Mouse (Mus musculus): ENCODE results near the gene Zfp655.
"Not testable (repeated sequence)": the region's sequence is repeated elsewhere in the genome, so short reads cannot be mapped to it uniquely, and the experiment has no call there.

Zfp655 gene

GRCm38 (mm10) chr5:145231367-145231871 is at the start of gene Zfp655:
TSS of gene Zfp655 (plus strand) at chr5:145231715.
- peak; percentile 92 for DNase-seq (ENCODE audit: low spot score)

- no peak for DNase-seq (ENCODE audit: low spot score)
Observed at GRCm38 (mm10) chr5:145185244-145185643, 46.3 kb upstream of the Zfp655 start.

- peak; percentile 43 for DNase-seq (ENCODE audit: low spot score)
Observed at GRCm38 (mm10) chr5:145189416-145189815, 42.1 kb upstream of the Zfp655 start.

DNA sequence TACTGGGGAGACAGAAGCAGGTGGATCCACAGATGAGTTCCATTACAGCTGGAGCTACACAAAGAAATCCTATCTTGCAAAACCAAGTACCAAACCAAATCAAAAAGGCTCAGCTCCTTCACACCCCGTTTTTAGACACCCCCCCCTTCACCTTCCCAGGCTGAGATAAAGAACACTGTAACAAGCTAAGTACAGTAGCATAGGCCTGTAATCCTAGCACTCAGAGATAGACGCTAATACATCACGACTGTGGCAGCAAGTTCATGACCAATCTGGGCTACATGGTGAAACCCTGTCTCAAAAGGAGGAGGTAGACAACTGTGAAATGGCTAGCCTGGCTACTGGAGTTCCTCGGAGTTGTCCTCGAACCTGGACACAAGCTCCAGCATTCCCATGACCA is 41.1 kb upstream of the Zfp655 start:
- DNase-seq (ENCODE audit: low spot score) = peak; percentile 42

DNA sequence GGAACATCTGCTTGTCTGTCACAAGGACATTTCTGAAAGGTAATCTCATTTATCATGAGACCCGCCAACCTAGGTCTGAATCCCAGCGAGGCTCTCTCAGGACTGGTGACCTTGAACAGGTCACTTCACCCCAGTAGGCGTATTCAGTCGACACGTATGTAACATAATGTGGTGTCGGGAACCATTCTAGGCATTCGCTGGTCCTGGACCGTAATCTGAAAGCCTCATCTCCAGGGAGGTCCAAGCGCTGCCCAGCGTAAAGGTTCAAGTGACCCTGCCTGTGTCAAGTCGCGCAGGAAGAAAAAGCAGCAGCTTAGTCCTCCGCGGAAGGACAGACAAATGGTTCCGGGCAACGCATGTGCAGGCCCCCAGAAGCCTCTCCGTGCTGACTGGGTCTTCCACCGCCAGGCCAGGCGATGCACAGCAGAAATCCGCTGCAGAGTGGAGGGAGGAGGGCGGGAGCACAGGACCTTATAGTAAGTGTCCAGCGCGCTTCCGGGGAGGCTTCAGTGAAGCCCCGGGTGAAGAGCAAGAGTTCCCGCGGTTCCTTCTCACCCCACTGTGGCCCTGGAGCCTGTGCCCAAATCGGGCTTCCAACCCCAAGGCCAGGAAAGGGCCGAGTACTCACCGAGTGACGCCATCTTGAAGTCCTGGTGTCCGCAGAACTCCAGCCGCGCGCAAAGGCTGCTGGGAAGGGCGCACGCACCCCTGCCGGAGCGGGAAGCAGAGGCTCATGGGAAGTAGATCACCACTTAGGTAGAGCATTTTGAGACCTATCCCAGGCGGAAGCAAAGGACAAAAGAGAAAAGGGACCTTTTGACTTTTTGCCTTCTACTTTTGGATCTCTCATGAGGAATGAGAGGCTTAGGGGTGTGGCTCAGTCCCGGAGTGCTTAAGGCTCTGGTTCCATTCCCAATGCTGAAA is 40.4 kb upstream of the Zfp655 start:
- peak; percentile 86 for DNase-seq (ENCODE audit: low spot score)

- DNase-seq (ENCODE audit: low spot score) = no peak
Observed at GRCm38 (mm10) chr5:145191962-145192361, 39.6 kb upstream of the Zfp655 start, which contains the start of gene Atp5j2. TSS of gene Atp5j2 (minus strand) at chr5:145192062.

DNA sequence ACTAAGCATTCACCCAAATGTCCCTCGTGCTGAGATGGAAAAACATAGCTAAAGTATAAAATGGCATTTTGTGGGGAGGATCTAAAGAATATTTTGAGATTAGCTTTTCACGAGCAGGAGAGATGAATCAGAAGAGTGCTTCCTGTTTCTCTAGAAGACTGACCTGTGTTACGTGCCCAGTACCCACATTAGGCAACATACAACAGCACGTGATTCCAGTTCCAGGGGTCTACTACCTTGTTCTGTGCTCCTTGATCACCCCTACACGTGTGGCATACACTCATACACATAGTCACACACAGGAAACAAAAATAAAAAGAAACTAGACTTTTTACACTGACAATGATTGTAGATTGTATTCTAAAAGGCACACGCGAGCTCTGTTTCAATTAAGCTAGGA is 31.1 kb upstream of the Zfp655 start:
- DNase-seq (ENCODE audit: low spot score) = no peak

- DNase-seq (ENCODE audit: low spot score) = peak; percentile 80
Observed at GRCm38 (mm10) chr5:145201321-145201991, 30.1 kb upstream of the Zfp655 start, which contains the start of gene Zkscan14. TSS of gene Zkscan14 (minus strand) at chr5:145201868.

- no peak for DNase-seq (ENCODE audit: low spot score)
Observed at GRCm38 (mm10) chr5:145202446-145202845, 29.1 kb upstream of the Zfp655 start.

- DNase-seq (ENCODE audit: low spot score) = peak; percentile 97
Observed at GRCm38 (mm10) chr5:145203936-145204691, 27.4 kb upstream of the Zfp655 start, which contains the start of gene Zkscan5. TSS of gene Zkscan5 (plus strand) at chr5:145204562.

DNA sequence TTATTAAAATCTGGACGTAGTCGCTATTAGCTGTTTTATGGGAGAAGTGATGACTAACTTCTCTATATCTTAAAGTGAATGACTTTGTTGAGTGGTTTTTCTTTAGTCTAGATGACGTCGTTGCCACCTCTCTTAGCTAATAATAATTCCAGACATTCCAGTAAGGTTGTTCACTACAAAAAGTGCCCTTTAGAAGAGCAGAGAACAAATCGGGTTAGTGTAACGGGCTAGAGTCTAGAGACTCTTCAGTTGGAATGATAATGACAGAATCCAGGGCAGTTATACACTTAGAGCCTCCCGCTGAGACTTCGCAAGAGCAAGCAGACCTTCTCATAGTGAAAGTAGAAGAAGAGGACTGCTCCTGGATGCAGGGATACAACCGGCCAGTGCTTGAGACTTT is 26.5 kb upstream of the Zfp655 start:
- DNase-seq (ENCODE audit: low spot score) = no peak

- no peak for DNase-seq (ENCODE audit: low spot score)
Observed at GRCm38 (mm10) chr5:145207385-145207784, 24.1 kb upstream of the Zfp655 start.

- no peak for DNase-seq (ENCODE audit: low spot score)
Observed at GRCm38 (mm10) chr5:145207954-145208353, 23.6 kb upstream of the Zfp655 start.

GRCm38 (mm10) chr5:145208391-145208790 is 23.1 kb upstream of the Zfp655 start:
- DNase-seq (ENCODE audit: low spot score) = not testable (repeated sequence)

DNA sequence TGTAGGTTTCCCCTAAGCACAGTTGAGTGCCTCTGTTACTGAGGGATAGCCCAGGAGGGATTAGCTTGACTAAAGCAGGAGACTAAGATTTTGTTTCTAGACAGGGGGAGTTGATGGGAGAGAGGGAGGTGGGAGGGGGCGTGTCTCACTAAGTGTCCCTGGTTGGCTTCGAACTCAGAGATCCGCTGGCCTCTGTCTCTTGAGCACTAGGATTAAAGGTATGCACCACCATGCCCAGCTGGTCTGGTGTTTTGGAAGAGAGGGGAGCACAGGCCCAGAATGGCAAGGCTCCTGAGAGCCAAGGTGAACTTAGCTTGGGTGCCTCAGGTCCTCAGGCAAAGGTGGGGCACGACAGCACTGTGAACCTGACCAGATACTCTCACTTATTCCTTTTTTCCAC is 20.2 kb upstream of the Zfp655 start:
- DNase-seq (ENCODE audit: low spot score) = no peak

GRCm38 (mm10) chr5:145212216-145212615 is 19.3 kb upstream of the Zfp655 start:
- DNase-seq (ENCODE audit: low spot score) = no peak

DNA sequence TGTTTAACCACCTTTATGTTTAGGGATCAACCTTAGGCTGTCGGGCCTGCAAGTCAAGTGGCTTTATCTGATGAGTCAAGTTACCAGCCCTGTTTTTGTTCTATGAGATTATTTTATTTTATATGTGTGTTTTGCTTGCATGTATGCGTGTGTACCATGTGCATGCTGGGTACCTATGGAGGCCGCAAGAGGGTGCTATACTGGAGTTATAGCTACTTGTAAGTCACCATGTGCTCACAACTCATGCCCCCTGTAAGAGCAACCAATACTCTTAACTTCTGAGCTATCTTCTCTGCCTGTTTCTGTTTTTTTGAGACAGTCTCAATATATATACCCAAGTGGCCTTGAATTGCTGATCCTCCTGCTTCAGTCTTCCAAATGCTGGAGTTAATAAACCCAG is 18.0 kb upstream of the Zfp655 start:
- DNase-seq (ENCODE audit: low spot score) = no peak

- no peak for DNase-seq (ENCODE audit: low spot score)
Observed at GRCm38 (mm10) chr5:145214679-145215078, 16.8 kb upstream of the Zfp655 start.

GRCm38 (mm10) chr5:145217746-145218145 is 13.8 kb upstream of the Zfp655 start:
- no peak for DNase-seq (ENCODE audit: low spot score)

GRCm38 (mm10) chr5:145218206-145218605 is 13.3 kb upstream of the Zfp655 start:
- DNase-seq (ENCODE audit: low spot score) = no peak

DNA sequence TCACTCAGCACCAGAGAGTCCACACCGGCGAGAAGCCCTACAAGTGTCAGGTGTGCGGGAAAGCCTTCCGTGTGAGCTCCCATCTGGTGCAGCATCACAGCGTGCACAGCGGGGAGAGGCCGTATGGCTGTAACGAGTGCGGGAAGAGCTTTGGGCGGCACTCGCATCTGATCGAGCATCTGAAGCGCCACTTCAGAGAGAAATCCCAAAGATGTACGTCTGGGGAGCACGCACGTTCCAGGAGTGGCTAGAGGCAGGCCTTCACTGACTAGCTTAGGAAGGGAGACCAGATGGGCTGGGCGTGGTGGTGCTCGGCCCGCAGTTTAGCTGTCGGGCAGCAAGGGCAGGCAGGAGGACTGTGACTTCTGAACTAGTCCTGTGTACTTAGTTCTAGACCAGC is 12.8 kb upstream of the Zfp655 start:
- DNase-seq (ENCODE audit: low spot score) = no peak

GRCm38 (mm10) chr5:145219981-145220380 is 11.5 kb upstream of the Zfp655 start:
- no peak for DNase-seq (ENCODE audit: low spot score)
